Mouse (Mus musculus) embryo, embryonic 11.5 days (tissue): Measurements from ENCODE around the gene Rnf5.
A peak's percentile ranks its signal among the peaks of the same experiment; 100 is the strongest.

Source experiments
- DNase-seq: peaks from one replicate; pipeline ENCODE4 v3.0.0-alpha.2; 2012; ENCODE audit warnings: low read depth, low spot score

The Rnf5 gene

GRCm38 (mm10) chr17:34555483-34555882 is 48.0 kb downstream of the Rnf5 start:
- peak; percentile 59 for DNase-seq
